Mouse (Mus musculus) hindbrain, embryonic 14.5 days (tissue): Measurements from ENCODE around the gene Mgarp. TPM values are rescaled to one million over a fixed set of nuclear protein-coding genes. Genes with fewer than 3 reads are reported as not detected.

Source experiments
- ATAC-seq: fragments of 200-750 bp; cut with Nextera tagmentation; 2 replicates; pipeline ENCODE4 v1.8.0; 2017; ENCODE audit warnings: moderate number of reproducible peaks, mild to moderate bottlenecking, moderate TSS enrichment, moderate library complexity; ENCODE audit not compliant: low FRiP score
- DNase-seq: peaks from one replicate; pipeline ENCODE4 v3.0.0-alpha.2; 2015; ENCODE audit warnings: low spot score
- H3K27ac ChIP-seq: fragments of 300-500 bp; sonication (generic); 2 replicates; pipeline ENCODE4 v1.5.1; 2014; ENCODE audit warnings: mild to moderate bottlenecking, moderate library complexity
- H3K27me3 ChIP-seq: fragments of 300-500 bp; sonication (generic); 2 replicates; pipeline ENCODE4 v1.6.1; 2014; ENCODE audit warnings: mild to moderate bottlenecking, low read length, mixed read lengths; ENCODE audit not compliant: control insufficient read depth, insufficient read depth
- H3K36me3 ChIP-seq: fragments of 300-500 bp; sonication (generic); replicated peaks from 2 replicates; pipeline ENCODE4 v1.6.1; 2014; ENCODE audit not compliant: control insufficient read depth, insufficient read depth
- H3K4me1 ChIP-seq: fragments of 300-500 bp; sonication (generic); replicated peaks from 2 replicates; pipeline ENCODE4 v1.6.1; 2014; ENCODE audit warnings: antibody characterized with exemption, low read length, mixed read lengths; ENCODE audit not compliant: control insufficient read depth, insufficient read depth
- H3K4me2 ChIP-seq: fragments of 300-500 bp; sonication (generic); replicated peaks from 2 replicates; pipeline ENCODE4 v1.6.1; 2014; ENCODE audit warnings: mild to moderate bottlenecking, moderate library complexity
- H3K4me3 ChIP-seq: fragments of 300-500 bp; sonication (generic); replicated peaks from 2 replicates; pipeline ENCODE4 v1.5.1; 2014; ENCODE audit warnings: mild to moderate bottlenecking, low read length
- H3K9ac ChIP-seq: fragments of 300-500 bp; sonication (generic); 2 replicates; pipeline ENCODE4 v1.6.1; 2014
- H3K9me3 ChIP-seq: fragments of 300-500 bp; sonication (generic); 2 replicates; pipeline ENCODE4 v1.6.1; 2016; ENCODE audit warnings: low read length; ENCODE audit not compliant: control insufficient read depth
- WGBS: fragments of 180-500 bp; shearing (Covaris S2); extraction: QIAGEN DNeasy Blood & Tissue Kit; methylation state at CpG from one replicate; pipeline ENCODE4 v1.1.7; 2014; 5-methylcytosine and 5-hydroxymethylcytosine counted together
- polyA plus RNA-seq: library from polyadenylated mRNA; unstranded; fragments of >200 nt; fragmentation: Nextera tagmentation; extraction: Ambion mirVana; gene quantifications from 2 replicates; pipeline ENCODE4 v1.2.1, GENCODE M21; 2014

Gene Mgarp
- polyA plus RNA-seq, 1 experiment from 2014 or later: 0.16 TPM

DNA sequence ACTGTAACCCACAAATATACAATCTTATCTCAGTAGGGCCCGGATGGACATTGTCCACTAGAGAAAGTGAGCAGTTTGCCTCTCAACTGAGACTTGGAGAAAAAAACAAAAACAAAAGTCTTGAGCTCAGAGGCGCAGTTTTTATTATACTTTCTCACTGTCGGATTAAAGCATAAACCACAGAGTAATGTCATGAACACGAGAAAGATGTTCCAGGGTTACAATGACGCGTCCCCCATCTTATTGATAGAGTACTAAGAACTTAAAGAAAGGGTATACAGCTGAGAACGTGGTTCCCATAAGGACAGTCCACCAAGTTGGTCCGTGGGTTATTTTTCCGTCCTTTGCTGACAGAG is 57.2 kb downstream of the Mgarp start:
- Histone ChIP-seq H3K27me3 (no peaks in the 10 kb centered on the region), H3K4me3 (peak overlapping the region; percentile 98), H3K36me3 (no peaks in the 10 kb centered on the region), H3K27ac (peak overlapping the region; percentile 98), H3K4me2 (peak overlapping the region; percentile 94), H3K9me3 (no peaks in the 10 kb centered on the region), H3K9ac (peak overlapping the region; percentile 95), H3K4me1 (peaks cover 15% of the 10 kb centered on the region; the same call in 1 of the 2 replicates)
- WGBS: 2% methylated on average over 9 of the region's 9 CpGs
- DNase-seq: no peak
- ATAC-seq: no peak

Other genes with a start within 250 kb of the Mgarp start
- gene Noct, start 172.3 kb downstream of the Mgarp start, polyA plus RNA-seq: 38.3 and 39.4 TPM in 2 replicates
- gene Elf2, start 56.1 kb downstream of the Mgarp start, polyA plus RNA-seq: 29.0 and 35.0 TPM in 2 replicates
- 769 and 914 TPM in 2 replicates for gene Ndufc1, start 12.2 kb upstream of the Mgarp start, polyA plus RNA-seq
- gene Naa15, start 18.4 kb upstream of the Mgarp start, polyA plus RNA-seq: 35.7 and 38.8 TPM in 2 replicates
- 26.6 and 29.9 TPM in 2 replicates for gene Rab33b, start 87.2 kb upstream of the Mgarp start, polyA plus RNA-seq
- 2.7 and 2.9 TPM in 2 replicates for gene Setd7, start 164.1 kb upstream of the Mgarp start, polyA plus RNA-seq